Mouse (Mus musculus) thymus, postnatal 36 days (tissue): Measurements from ENCODE around the gene Avl9.

Experiments used
- DNase-seq, 2 experiments: peaks; one replicate each; pipeline ENCODE4 v3.0.0; 2022; ENCODE audit warnings: mixed read lengths in 2 of 2

The Avl9 gene

GRCm38 (mm10) chr6:56796232-56796631 lies 81.5 kb downstream of the Avl9 start:
- DNase-seq, result no peak

GRCm38 (mm10) chr6:56796668-56797141 lies 82.0 kb downstream of the Avl9 start:
- peak; percentile 32 to 39 for DNase-seq

GRCm38 (mm10) chr6:56797311-56798151 lies 82.8 kb downstream of the Avl9 start, which contains the start of gene Kbtbd2:
TSS of gene Kbtbd2 (minus strand) at chr6:56797813.
- DNase-seq, result peak; percentile 92 to 95

- no peak for DNase-seq
These were observed 83.4 kb downstream of the Avl9 start for GRCm38 (mm10) chr6:56798152-56798465.

- DNase-seq, result no peak
These were observed 90.3 kb downstream of the Avl9 start for GRCm38 (mm10) chr6:56805026-56805425.

- no peak for DNase-seq
These were observed 91.5 kb downstream of the Avl9 start for GRCm38 (mm10) chr6:56806195-56806594.

- no peak for DNase-seq
These were observed 94.0 kb downstream of the Avl9 start for GRCm38 (mm10) chr6:56808656-56809055.
